Comparison of ENCODE assay signal across 12 mouse cellular contexts in genomic region chr4:123732921-123733320, GRCm38 (mm10). TPM values are rescaled to one million over a fixed set of nuclear protein-coding genes. Genes with fewer than 3 reads are reported as not detected.
A peak's percentile ranks its signal among the peaks of the same experiment; 100 is the strongest.
DNase-seq lines count a peak whose midpoint lies in the region; ATAC-seq and TF ChIP-seq lines count a peak whose summit lies in the region.
"Had no signal": no experiment of that assay in that cellular context is flagged by ENCODE, and none has a peak within 500 bp of the region (broad histone marks: within the 10 kb centered on the region; RNA-seq: fewer than 3 reads in every experiment).

No protein-coding gene starts in this region.

- H3K4me3 ChIP-seq in embryonic facial prominence, embryonic 11.5 days (ENCODE audit: low read depth, low read length) = no peak overlapping the region
- no peak overlapping the region for H3K4me3 ChIP-seq in embryonic facial prominence, embryonic 10.5 days
- no peak overlapping the region for H3K4me3 ChIP-seq in hindbrain, embryonic 16.5 days (ENCODE audit: low read length)
- no peak overlapping the region for H3K4me3 ChIP-seq in hindbrain, embryonic 14.5 days (replicated peaks; ENCODE audit: low read length)
- H3K4me3 ChIP-seq in midbrain, embryonic 13.5 days (replicated peaks) = no peak overlapping the region
- H3K4me3 ChIP-seq in midbrain, embryonic 10.5 days = no peak overlapping the region
- H3K4me3 ChIP-seq in stomach, postnatal 0 days (ENCODE audit: low read depth, low read length) = no peak overlapping the region
- H3K4me3 ChIP-seq: liver, embryonic 15.5 days had no signal

- H3K27me3 ChIP-seq in embryonic facial prominence, embryonic 11.5 days (ENCODE audit: control insufficient read depth, insufficient read depth, low read length) = no peaks in the 10 kb centered on the region
- H3K27me3 ChIP-seq in embryonic facial prominence, embryonic 10.5 days (replicated peaks; ENCODE audit: low read depth, poor library complexity, severe bottlenecking) = no peaks in the 10 kb centered on the region
- H3K27me3 ChIP-seq in hindbrain, embryonic 16.5 days (replicated peaks; ENCODE audit: control insufficient read depth, insufficient read depth, low read length) = no peaks in the 10 kb centered on the region
- no peaks in the 10 kb centered on the region for H3K27me3 ChIP-seq in hindbrain, embryonic 14.5 days (ENCODE audit: control insufficient read depth, insufficient read depth, low read length)
- no peaks in the 10 kb centered on the region for H3K27me3 ChIP-seq in midbrain, embryonic 13.5 days
- H3K27me3 ChIP-seq in midbrain, embryonic 10.5 days (ENCODE audit: low read depth, poor library complexity, severe bottlenecking) = no peaks in the 10 kb centered on the region
- no peaks in the 10 kb centered on the region for H3K27me3 ChIP-seq in stomach, postnatal 0 days (ENCODE audit: control insufficient read depth, insufficient read depth, low read length)
- H3K27me3 ChIP-seq: liver, embryonic 15.5 days had no signal

- no peak for DNase-seq in embryonic facial prominence, embryonic 11.5 days (ENCODE audit: low spot score)
- DNase-seq in embryonic facial prominence, embryonic 10.5 days (ENCODE audit: low spot score) = no peak
- DNase-seq in hindbrain, embryonic 14.5 days (ENCODE audit: low spot score) = no peak
- DNase-seq in midbrain, embryonic 10.5 days (ENCODE audit: low spot score) = no peak
- DNase-seq in stomach, postnatal 0 days (ENCODE audit: low spot score) = no peak
- no peak for DNase-seq in frontal cortex, adult 2 months (ENCODE audit: extremely low spot score in 1 of 2, low spot score in 1 of 2)
- DNase-seq: adrenal gland, postnatal 14 days; lung, postnatal 14 days; retina, postnatal 1 day had no signal

- no peak overlapping the region for H3K4me2 ChIP-seq in embryonic facial prominence, embryonic 11.5 days (ENCODE audit: low read depth, low read length)
- no peak overlapping the region for H3K4me2 ChIP-seq in hindbrain, embryonic 16.5 days (ENCODE audit: low read length)
- no peak overlapping the region for H3K4me2 ChIP-seq in hindbrain, embryonic 14.5 days (replicated peaks)
- H3K4me2 ChIP-seq in midbrain, embryonic 13.5 days (replicated peaks) = no peak overlapping the region
- no peak overlapping the region for H3K4me2 ChIP-seq in stomach, postnatal 0 days (replicated peaks; ENCODE audit: low read depth)
- H3K4me2 ChIP-seq: liver, embryonic 15.5 days had no signal

- H3K9me3 ChIP-seq in embryonic facial prominence, embryonic 11.5 days (replicated peaks; ENCODE audit: control insufficient read depth, low read length) = no peaks in the 10 kb centered on the region
- no peaks in the 10 kb centered on the region for H3K9me3 ChIP-seq in embryonic facial prominence, embryonic 10.5 days
- H3K9me3 ChIP-seq in hindbrain, embryonic 16.5 days (ENCODE audit: control insufficient read depth, low read length) = no peaks in the 10 kb centered on the region
- no peaks in the 10 kb centered on the region for H3K9me3 ChIP-seq in hindbrain, embryonic 14.5 days (ENCODE audit: control insufficient read depth, low read length)
- no peaks in the 10 kb centered on the region for H3K9me3 ChIP-seq in midbrain, embryonic 13.5 days
- H3K9me3 ChIP-seq in midbrain, embryonic 10.5 days (replicated peaks) = no peaks in the 10 kb centered on the region
- no peaks in the 10 kb centered on the region for H3K9me3 ChIP-seq in stomach, postnatal 0 days (ENCODE audit: control insufficient read depth, low read length)
- H3K9me3 ChIP-seq: liver, embryonic 15.5 days had no signal

- no peaks in the 10 kb centered on the region for H3K4me1 ChIP-seq in embryonic facial prominence, embryonic 11.5 days (ENCODE audit: control insufficient read depth, insufficient read depth, low read length)
- no peaks in the 10 kb centered on the region for H3K4me1 ChIP-seq in embryonic facial prominence, embryonic 10.5 days
- H3K4me1 ChIP-seq in hindbrain, embryonic 16.5 days (ENCODE audit: control insufficient read depth, insufficient read depth, low read depth, low read length) = no peaks in the 10 kb centered on the region
- H3K4me1 ChIP-seq in hindbrain, embryonic 14.5 days (replicated peaks; ENCODE audit: control insufficient read depth, insufficient read depth, low read length) = no peaks in the 10 kb centered on the region
- H3K4me1 ChIP-seq in midbrain, embryonic 13.5 days (replicated peaks) = no peaks in the 10 kb centered on the region
- no peaks in the 10 kb centered on the region for H3K4me1 ChIP-seq in midbrain, embryonic 10.5 days
- H3K4me1 ChIP-seq in stomach, postnatal 0 days (replicated peaks; ENCODE audit: control insufficient read depth, insufficient read depth) = no peaks in the 10 kb centered on the region
- H3K4me1 ChIP-seq: liver, embryonic 15.5 days had no signal

- no peak overlapping the region for H3K9ac ChIP-seq in embryonic facial prominence, embryonic 11.5 days (replicated peaks; ENCODE audit: low read length)
- H3K9ac ChIP-seq in hindbrain, embryonic 16.5 days (ENCODE audit: low read depth, low read length) = no peak overlapping the region
- no peak overlapping the region for H3K9ac ChIP-seq in hindbrain, embryonic 14.5 days
- H3K9ac ChIP-seq in midbrain, embryonic 13.5 days (replicated peaks) = no peak overlapping the region
- H3K9ac ChIP-seq in stomach, postnatal 0 days (ENCODE audit: low read length) = no peak overlapping the region
- H3K9ac ChIP-seq: liver, embryonic 15.5 days had no signal

- WGBS in embryonic facial prominence, embryonic 11.5 days = 79% methylated on average over 2 of the region's 2 CpGs
- WGBS in embryonic facial prominence, embryonic 10.5 days = 88% methylated on average over 2 of the region's 2 CpGs
- WGBS in hindbrain, embryonic 16.5 days = 96% methylated on average over 2 of the region's 2 CpGs
- 91% methylated on average over 2 of the region's 2 CpGs for WGBS in hindbrain, embryonic 14.5 days
- 93% methylated on average over 2 of the region's 2 CpGs for WGBS in midbrain, embryonic 13.5 days
- WGBS in midbrain, embryonic 10.5 days = 81% methylated on average over 2 of the region's 2 CpGs
- WGBS in stomach, postnatal 0 days = 89% methylated on average over 2 of the region's 2 CpGs

- ATAC-seq in embryonic facial prominence, embryonic 11.5 days (replicated peaks; ENCODE audit: insufficient number of reproducible peaks, low FRiP score, low TSS enrichment, low read depth) = peak; percentile 44; the same call in 1 of the 2 replicates
- ATAC-seq in hindbrain, embryonic 16.5 days = peak; percentile 42; the same call in 1 of the 2 replicates
- no peak for ATAC-seq in hindbrain, embryonic 14.5 days (ENCODE audit: low FRiP score)
- ATAC-seq in midbrain, embryonic 13.5 days = peak; percentile 40
- ATAC-seq in stomach, postnatal 0 days (ENCODE audit: low FRiP score, low TSS enrichment) = peak; percentile 47

- H3K27ac ChIP-seq in embryonic facial prominence, embryonic 11.5 days (replicated peaks; ENCODE audit: low read depth, low read length) = no peak overlapping the region
- no peak overlapping the region for H3K27ac ChIP-seq in embryonic facial prominence, embryonic 10.5 days (replicated peaks)
- H3K27ac ChIP-seq in hindbrain, embryonic 16.5 days (ENCODE audit: low read depth, low read length) = no peak overlapping the region
- no peak overlapping the region for H3K27ac ChIP-seq in hindbrain, embryonic 14.5 days
- H3K27ac ChIP-seq in midbrain, embryonic 13.5 days = no peak overlapping the region
- H3K27ac ChIP-seq in midbrain, embryonic 10.5 days (replicated peaks) = no peak overlapping the region
- no peak overlapping the region for H3K27ac ChIP-seq in stomach, postnatal 0 days (replicated peaks)
- H3K27ac ChIP-seq: liver, embryonic 15.5 days had no signal

- TF ChIP-seq EP300 in stomach, postnatal 0 days (optimal IDR thresholded peaks at IDR 0.05) = no peak

- H3K36me3 ChIP-seq in embryonic facial prominence, embryonic 11.5 days (replicated peaks; ENCODE audit: control insufficient read depth, insufficient read depth, low read depth, low read length) = no peaks in the 10 kb centered on the region; the same call in 1 of the 2 replicates
- peaks cover 53% of the 10 kb centered on the region for H3K36me3 ChIP-seq in embryonic facial prominence, embryonic 10.5 days (replicated peaks)
- peaks cover 4% of the 10 kb centered on the region for H3K36me3 ChIP-seq in hindbrain, embryonic 16.5 days (ENCODE audit: control insufficient read depth, insufficient read depth, low read length)
- H3K36me3 ChIP-seq in hindbrain, embryonic 14.5 days (replicated peaks; ENCODE audit: control insufficient read depth, insufficient read depth) = peaks cover 39% of the 10 kb centered on the region
- H3K36me3 ChIP-seq in midbrain, embryonic 13.5 days = peaks cover 38% of the 10 kb centered on the region
- H3K36me3 ChIP-seq in midbrain, embryonic 10.5 days = peaks cover 48% of the 10 kb centered on the region
- peaks cover 9% of the 10 kb centered on the region for H3K36me3 ChIP-seq in stomach, postnatal 0 days (ENCODE audit: control insufficient read depth, insufficient read depth, low read length)

- no peak for TF ChIP-seq CTCF in stomach, postnatal 0 days (IDR thresholded peaks at IDR 0.05; ENCODE audit: low read depth)

RNA-seq across cellular contexts. Expression of gene Ndufs5, which starts 14.9 kb away (rescaled TPM):
- 308 and 321 TPM in 2 replicates for polyA plus RNA-seq in embryonic facial prominence, embryonic 11.5 days (2014; fragmentation: Nextera tagmentation; extraction: Ambion mirVana)
- 332 and 340 TPM in 2 replicates for polyA plus RNA-seq in embryonic facial prominence, embryonic 10.5 days (2016; fragmentation: Nextera tagmentation; extraction: Ambion mirVana)
- 446 and 518 TPM in 2 replicates for polyA plus RNA-seq in hindbrain, embryonic 16.5 days (2015; fragmentation: Nextera tagmentation; extraction: Ambion mirVana)
- 501 and 593 TPM in 2 replicates for polyA plus RNA-seq in hindbrain, embryonic 14.5 days (2014; fragmentation: Nextera tagmentation; extraction: Ambion mirVana)
- 394 TPM in 2 replicates for polyA plus RNA-seq in midbrain, embryonic 13.5 days (2015; fragmentation: Nextera tagmentation; extraction: Ambion mirVana)
- 328 and 330 TPM in 2 replicates for polyA plus RNA-seq in midbrain, embryonic 10.5 days (2016; fragmentation: Nextera tagmentation; extraction: Ambion mirVana)
- polyA plus RNA-seq in stomach, postnatal 0 days (2015; fragmentation: Nextera tagmentation; extraction: Ambion mirVana) = 326 and 344 TPM in 2 replicates
- 517 and 524 TPM in 2 replicates for polyA plus RNA-seq in frontal cortex, adult 2 months (2012; rRNA removed)

RNA-seq across cellular contexts. Expression of gene Akirin1, which starts 17.2 kb away (rescaled TPM):
- 87.2 and 88.0 TPM in 2 replicates for polyA plus RNA-seq in embryonic facial prominence, embryonic 11.5 days (2014; fragmentation: Nextera tagmentation; extraction: Ambion mirVana)
- polyA plus RNA-seq in embryonic facial prominence, embryonic 10.5 days (2016; fragmentation: Nextera tagmentation; extraction: Ambion mirVana) = 55.0 and 57.3 TPM in 2 replicates
- 77.9 and 79.1 TPM in 2 replicates for polyA plus RNA-seq in hindbrain, embryonic 16.5 days (2015; fragmentation: Nextera tagmentation; extraction: Ambion mirVana)
- 88.5 and 100 TPM in 2 replicates for polyA plus RNA-seq in hindbrain, embryonic 14.5 days (2014; fragmentation: Nextera tagmentation; extraction: Ambion mirVana)
- polyA plus RNA-seq in midbrain, embryonic 13.5 days (2015; fragmentation: Nextera tagmentation; extraction: Ambion mirVana) = 91.2 and 93.4 TPM in 2 replicates
- polyA plus RNA-seq in midbrain, embryonic 10.5 days (2016; fragmentation: Nextera tagmentation; extraction: Ambion mirVana) = 70.1 and 73.4 TPM in 2 replicates
- polyA plus RNA-seq in stomach, postnatal 0 days (2015; fragmentation: Nextera tagmentation; extraction: Ambion mirVana) = 42.3 and 46.6 TPM in 2 replicates
- 50.9 and 52.4 TPM in 2 replicates for polyA plus RNA-seq in frontal cortex, adult 2 months (2012; rRNA removed)

RNA-seq across cellular contexts. Expression of gene Macf1, which starts 48.8 kb away (rescaled TPM):
- 63.9 and 70.2 TPM in 2 replicates for polyA plus RNA-seq in embryonic facial prominence, embryonic 11.5 days (2014; fragmentation: Nextera tagmentation; extraction: Ambion mirVana)
- 46.0 and 47.4 TPM in 2 replicates for polyA plus RNA-seq in embryonic facial prominence, embryonic 10.5 days (2016; fragmentation: Nextera tagmentation; extraction: Ambion mirVana)
- polyA plus RNA-seq in hindbrain, embryonic 16.5 days (2015; fragmentation: Nextera tagmentation; extraction: Ambion mirVana) = 61.0 and 62.2 TPM in 2 replicates
- 111 and 120 TPM in 2 replicates for polyA plus RNA-seq in hindbrain, embryonic 14.5 days (2014; fragmentation: Nextera tagmentation; extraction: Ambion mirVana)
- polyA plus RNA-seq in midbrain, embryonic 13.5 days (2015; fragmentation: Nextera tagmentation; extraction: Ambion mirVana) = 74.9 and 75.4 TPM in 2 replicates
- 39.2 and 46.2 TPM in 2 replicates for polyA plus RNA-seq in midbrain, embryonic 10.5 days (2016; fragmentation: Nextera tagmentation; extraction: Ambion mirVana)
- polyA plus RNA-seq in stomach, postnatal 0 days (2015; fragmentation: Nextera tagmentation; extraction: Ambion mirVana) = 26.6 and 28.9 TPM in 2 replicates
- 164 and 184 TPM in 2 replicates for polyA plus RNA-seq in frontal cortex, adult 2 months (2012; rRNA removed)

RNA-seq across cellular contexts. Expression of gene Rhbdl2, which starts 54.8 kb away (rescaled TPM):
- polyA plus RNA-seq in embryonic facial prominence, embryonic 11.5 days (2014; fragmentation: Nextera tagmentation; extraction: Ambion mirVana) = 0.46 and 0.91 TPM in 2 replicates
- polyA plus RNA-seq in embryonic facial prominence, embryonic 10.5 days (2016; fragmentation: Nextera tagmentation; extraction: Ambion mirVana) = 0.35 and 0.57 TPM in 2 replicates
- polyA plus RNA-seq in hindbrain, embryonic 16.5 days (2015; fragmentation: Nextera tagmentation; extraction: Ambion mirVana) = 1.3 and 1.6 TPM in 2 replicates
- 0.90 and 1.2 TPM in 2 replicates for polyA plus RNA-seq in hindbrain, embryonic 14.5 days (2014; fragmentation: Nextera tagmentation; extraction: Ambion mirVana)
- 1.4 and 1.5 TPM in 2 replicates for polyA plus RNA-seq in midbrain, embryonic 13.5 days (2015; fragmentation: Nextera tagmentation; extraction: Ambion mirVana)
- 0.11 and 0.72 TPM in 2 replicates for polyA plus RNA-seq in midbrain, embryonic 10.5 days (2016; fragmentation: Nextera tagmentation; extraction: Ambion mirVana)
- polyA plus RNA-seq in stomach, postnatal 0 days (2015; fragmentation: Nextera tagmentation; extraction: Ambion mirVana) = 9.5 and 11.0 TPM in 2 replicates
- 1.2 and 1.8 TPM in 2 replicates for polyA plus RNA-seq in frontal cortex, adult 2 months (2012; rRNA removed)
- polyA plus RNA-seq: liver, embryonic 15.5 days had no signal
